Mouse (Mus musculus): ENCODE results near the gene Rita1. TPM values are rescaled to one million over a fixed set of nuclear protein-coding genes. Genes with fewer than 3 reads are reported as not detected.

Gene Rita1
- polyA plus RNA-seq, 1 experiment from 2014 or later = 6.1 TPM

- H3K9me3 ChIP-seq (ENCODE audit: control insufficient read depth) = no peaks in the 10 kb centered on the region
- ATAC-seq = no peak
- peaks cover 3% of the 10 kb centered on the region; the same call in 1 of the 2 replicates for H3K4me1 ChIP-seq (replicated peaks; ENCODE audit: control insufficient read depth, insufficient read depth, low read length)
- no peak overlapping the region for H3K4me3 ChIP-seq (ENCODE audit: low read depth, low read length)
- TF ChIP-seq CTCF (IDR thresholded peaks at IDR 0.05; ENCODE audit: low read depth) = no peak
- peaks cover 36% of the 10 kb centered on the region for H3K36me3 ChIP-seq (ENCODE audit: control insufficient read depth, insufficient read depth)
- H3K27me3 ChIP-seq (replicated peaks; ENCODE audit: control insufficient read depth, insufficient read depth, low read length) = no peaks in the 10 kb centered on the region
- H3K27ac ChIP-seq (ENCODE audit: low read depth, low read length) = peak overlapping the region; percentile 83
- 0 out of 2 replicates have a peak overlapping the region, but pooled peaks have one; percentile 2 for H3K4me2 ChIP-seq (replicated peaks; ENCODE audit: low read depth)
- no peak overlapping the region for H3K9ac ChIP-seq (ENCODE audit: low read depth, low read length)
- WGBS = 89% methylated on average over 26 of the region's 26 CpGs
Observed at GRCm38 (mm10) chr5:120579898-120580626, 32.3 kb downstream of the Rita1 start.

- Histone ChIP-seq H3K27ac (ENCODE audit: low read depth, low read length) (peak overlapping the region; percentile 83), H3K4me2 (replicated peaks; ENCODE audit: low read depth) (peak overlapping the region; percentile 2; the same call in 1 of the 2 replicates), H3K9me3 (ENCODE audit: control insufficient read depth) (no peaks in the 10 kb centered on the region), H3K9ac (ENCODE audit: low read depth, low read length) (no peak overlapping the region), H3K4me1 (replicated peaks; ENCODE audit: control insufficient read depth, insufficient read depth, low read length) (peaks cover 3% of the 10 kb centered on the region; the same call in 1 of the 2 replicates), H3K27me3 (replicated peaks; ENCODE audit: control insufficient read depth, insufficient read depth, low read length) (no peaks in the 10 kb centered on the region), H3K4me3 (ENCODE audit: low read depth, low read length) (no peak overlapping the region), H3K36me3 (ENCODE audit: control insufficient read depth, insufficient read depth) (peaks cover 39% of the 10 kb centered on the region)
- ATAC-seq = peak; percentile 34
- no peak for TF ChIP-seq CTCF (IDR thresholded peaks at IDR 0.05; ENCODE audit: low read depth)
- WGBS = 39% methylated on average over 26 of the region's 26 CpGs
Observed at GRCm38 (mm10) chr5:120579211-120579897, 33.0 kb downstream of the Rita1 start.

GRCm38 (mm10) chr5:120578504-120579081 lies 33.8 kb downstream of the Rita1 start:
- no peak for TF ChIP-seq CTCF (IDR thresholded peaks at IDR 0.05; ENCODE audit: low read depth)
- peak overlapping the region; percentile 83 for H3K27ac ChIP-seq (ENCODE audit: low read depth, low read length)
- no peak overlapping the region for H3K4me3 ChIP-seq (ENCODE audit: low read depth, low read length)
- H3K9me3 ChIP-seq (ENCODE audit: control insufficient read depth) = no peaks in the 10 kb centered on the region
- H3K27me3 ChIP-seq (replicated peaks; ENCODE audit: control insufficient read depth, insufficient read depth, low read length) = no peaks in the 10 kb centered on the region
- peak overlapping the region; percentile 2; the same call in 1 of the 2 replicates for H3K4me2 ChIP-seq (replicated peaks; ENCODE audit: low read depth)
- 32% methylated on average over 12 of the region's 12 CpGs for WGBS
- H3K9ac ChIP-seq (ENCODE audit: low read depth, low read length) = no peak overlapping the region
- peaks cover 31% of the 10 kb centered on the region for H3K36me3 ChIP-seq (ENCODE audit: control insufficient read depth, insufficient read depth)
- H3K4me1 ChIP-seq (replicated peaks; ENCODE audit: control insufficient read depth, insufficient read depth, low read length) = peaks cover 3% of the 10 kb centered on the region; the same call in 1 of the 2 replicates
- ATAC-seq = no peak

- peaks cover 3% of the 10 kb centered on the region; the same call in 1 of the 2 replicates for H3K4me1 ChIP-seq (replicated peaks; ENCODE audit: control insufficient read depth, insufficient read depth, low read length)
- H3K36me3 ChIP-seq (ENCODE audit: control insufficient read depth, insufficient read depth) = peaks cover 31% of the 10 kb centered on the region
- H3K4me3 ChIP-seq (ENCODE audit: low read depth, low read length) = no peak overlapping the region
- no peaks in the 10 kb centered on the region for H3K27me3 ChIP-seq (replicated peaks; ENCODE audit: control insufficient read depth, insufficient read depth, low read length)
- ATAC-seq = no peak
- TF ChIP-seq CTCF (IDR thresholded peaks at IDR 0.05; ENCODE audit: low read depth) = peak; percentile 48
- 0 out of 2 replicates have a peak overlapping the region, but pooled peaks have one; percentile 2 for H3K27ac ChIP-seq (ENCODE audit: low read depth, low read length)
- WGBS = 46% methylated on average over 10 of the region's 10 CpGs
- no peak overlapping the region for H3K9ac ChIP-seq (ENCODE audit: low read depth, low read length)
- no peaks in the 10 kb centered on the region for H3K9me3 ChIP-seq (ENCODE audit: control insufficient read depth)
- no peak overlapping the region for H3K4me2 ChIP-seq (replicated peaks; ENCODE audit: low read depth)
Observed at GRCm38 (mm10) chr5:120577935-120578441, 34.4 kb downstream of the Rita1 start.

DNA sequence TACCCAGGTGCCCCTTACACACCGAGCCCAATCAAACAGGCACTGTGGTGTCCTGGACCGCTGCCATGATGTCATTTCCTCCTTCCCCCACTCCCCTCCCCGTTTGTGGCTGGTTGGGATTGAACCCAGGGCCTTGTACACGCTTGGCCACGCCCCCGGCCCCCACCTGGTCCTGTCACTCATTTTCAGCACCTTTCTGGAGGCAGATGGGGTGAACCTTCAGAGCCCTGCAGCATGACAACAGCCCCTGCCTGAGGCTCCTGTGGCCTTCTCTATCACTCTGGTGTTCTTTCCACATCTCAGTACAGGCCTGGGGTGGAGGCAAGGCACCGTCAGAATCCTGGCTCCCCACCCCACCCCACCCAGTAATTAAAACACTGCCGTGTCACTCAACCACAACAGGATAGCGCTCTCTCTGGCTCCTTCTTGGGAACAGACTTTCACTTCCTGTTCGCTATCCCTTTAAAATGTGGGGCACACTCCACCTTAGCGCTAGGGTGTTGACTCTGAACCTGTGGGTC lies 35.5 kb downstream of the Rita1 start:
- no peak for ATAC-seq
- H3K27ac ChIP-seq (ENCODE audit: low read depth, low read length) = no peak overlapping the region
- 54% methylated on average over 11 of the region's 11 CpGs for WGBS

More for the DNA sequence above, 35.5 kb downstream of the Rita1 start:
- Histone ChIP-seq H3K4me3 (ENCODE audit: low read depth, low read length) (no peak overlapping the region), H3K9ac (ENCODE audit: low read depth, low read length) (no peak overlapping the region), H3K36me3 (ENCODE audit: control insufficient read depth, insufficient read depth) (peaks cover 27% of the 10 kb centered on the region), H3K4me2 (replicated peaks; ENCODE audit: low read depth) (no peak overlapping the region), H3K4me1 (replicated peaks; ENCODE audit: control insufficient read depth, insufficient read depth, low read length) (peaks cover 3% of the 10 kb centered on the region; the same call in 1 of the 2 replicates), H3K9me3 (ENCODE audit: control insufficient read depth) (no peaks in the 10 kb centered on the region), H3K27me3 (replicated peaks; ENCODE audit: control insufficient read depth, insufficient read depth, low read length) (no peaks in the 10 kb centered on the region)
- TF ChIP-seq CTCF (IDR thresholded peaks at IDR 0.05; ENCODE audit: low read depth) = no peak
